Mouse (Mus musculus) kidney, embryonic 16.5 days (tissue): ENCODE measurements around the gene Large2. TPM values are rescaled to one million over a fixed set of nuclear protein-coding genes. Genes with fewer than 3 reads are reported as not detected.
"Not testable (repeated sequence)": the region's sequence is repeated elsewhere in the genome, so short reads cannot be mapped to it uniquely, and the experiment has no call there.

Experiments
- ATAC-seq: fragments of 200-750 bp; cut with Nextera tagmentation; 2 replicates; pipeline ENCODE4 v1.8.0; 2017; ENCODE audit warnings: moderate TSS enrichment; ENCODE audit not compliant: low FRiP score, low TSS enrichment
- H3K27ac ChIP-seq: fragments of 300-500 bp; sonication (generic); 2 replicates; pipeline ENCODE4 v1.5.1; 2014; ENCODE audit warnings: low read length
- H3K27me3 ChIP-seq: fragments of 300-500 bp; sonication (generic); 2 replicates; pipeline ENCODE4 v1.6.1; 2014; ENCODE audit warnings: low read length, control low read depth, mixed read lengths; ENCODE audit not compliant: insufficient read depth
- H3K36me3 ChIP-seq: fragments of 300-500 bp; sonication (generic); 2 replicates; pipeline ENCODE4 v1.6.1; 2014; ENCODE audit warnings: low read length, control low read depth, mixed read lengths; ENCODE audit not compliant: insufficient read depth
- H3K4me1 ChIP-seq: fragments of 300-500 bp; sonication (generic); 2 replicates; pipeline ENCODE4 v1.6.1; 2014; ENCODE audit warnings: low read length, control low read depth, mixed read lengths; ENCODE audit not compliant: insufficient read depth
- H3K4me2 ChIP-seq: fragments of 300-500 bp; sonication (generic); replicated peaks from 2 replicates; pipeline ENCODE4 v1.6.1; 2014; ENCODE audit warnings: low read depth, low read length
- H3K4me3 ChIP-seq: fragments of 300-500 bp; sonication (generic); 2 replicates; pipeline ENCODE4 v1.5.1; 2014; ENCODE audit warnings: mild to moderate bottlenecking, low read length
- H3K9ac ChIP-seq: fragments of 300-500 bp; sonication (generic); replicated peaks from 2 replicates; pipeline ENCODE4 v1.6.1; 2014; ENCODE audit warnings: low read length
- H3K9me3 ChIP-seq: fragments of 300-500 bp; sonication (generic); 2 replicates; pipeline ENCODE4 v1.6.1; 2016; ENCODE audit warnings: low read length, control low read depth
- WGBS: fragments of 180-500 bp; shearing (Covaris S2); extraction: QIAGEN DNeasy Blood & Tissue Kit; methylation state at CpG from one replicate; pipeline ENCODE4 v1.1.7; 2014; 5-methylcytosine and 5-hydroxymethylcytosine counted together
- polyA plus RNA-seq: library from polyadenylated mRNA; unstranded; fragments of >200 nt; fragmentation: Nextera tagmentation; extraction: Ambion mirVana; gene quantifications from 2 replicates; pipeline ENCODE4 v1.2.1, GENCODE M21; 2015

Gene Large2
- polyA plus RNA-seq, 1 experiment from 2014 or later = 35.8 TPM

- Histone ChIP-seq H3K9me3 (no peaks in the 10 kb centered on the region), H3K27ac (no peak overlapping the region), H3K4me2 (no peak overlapping the region), H3K27me3 (no peaks in the 10 kb centered on the region), H3K36me3 (peaks cover 14% of the 10 kb centered on the region), H3K4me3 (no peak overlapping the region), H3K4me1 (peaks cover 8% of the 10 kb centered on the region), H3K9ac (no peak overlapping the region)
- WGBS = 97% methylated on average over 5 of the region's 5 CpGs
- no peak for ATAC-seq
Measured at GRCm38 (mm10) chr2:92403776-92404319, 29.2 kb upstream of the Large2 start.

GRCm38 (mm10) chr2:92402591-92403326, 28.1 kb upstream of the Large2 start:
- Histone ChIP-seq H3K9ac (no peak overlapping the region), H3K4me2 (no peak overlapping the region), H3K27me3 (no peaks in the 10 kb centered on the region), H3K4me3 (no peak overlapping the region), H3K36me3 (peaks cover 12% of the 10 kb centered on the region; the same call in 1 of the 2 replicates), H3K27ac (no peak overlapping the region), H3K4me1 (peaks cover 8% of the 10 kb centered on the region), H3K9me3 (no peaks in the 10 kb centered on the region)
- WGBS = 79% methylated on average over 4 of the region's 4 CpGs
- no peak for ATAC-seq

GRCm38 (mm10) chr2:92401091-92401561, 26.5 kb upstream of the Large2 start, which contains the start of gene Mapk8ip1:
Gene Mapk8ip1 (minus strand): TSS chr2:92401263.
- H3K4me2 ChIP-seq = peak within 1 kb of the TSS; percentile 91
- H3K9ac ChIP-seq = peak within 1 kb of the TSS; percentile 77
- no peaks in the 10 kb centered on the region for H3K27me3 ChIP-seq
- H3K9me3 ChIP-seq = no peaks in the 10 kb centered on the region
- peaks cover 8% of the 10 kb centered on the region for H3K4me1 ChIP-seq
- H3K4me3 ChIP-seq = peak within 1 kb of the TSS; percentile 58
- peak; percentile 84 for ATAC-seq
- no peak within 1 kb of the TSS for H3K27ac ChIP-seq
- peaks cover 12% of the 10 kb centered on the region; the same call in 1 of the 2 replicates for H3K36me3 ChIP-seq
- 2% methylated on average over 37 of the region's 59 CpGs for WGBS

- WGBS = 3% methylated on average over 22 of the region's 22 CpGs
- Histone ChIP-seq H3K4me1 (peaks cover 8% of the 10 kb centered on the region), H3K4me3 (peak overlapping the region; percentile 58), H3K9ac (peak overlapping the region; percentile 77), H3K27ac (no peak overlapping the region), H3K27me3 (no peaks in the 10 kb centered on the region), H3K36me3 (peaks cover 12% of the 10 kb centered on the region; the same call in 1 of the 2 replicates), H3K9me3 (no peaks in the 10 kb centered on the region), H3K4me2 (peak overlapping the region; percentile 91)
- ATAC-seq = no peak; the same call in 1 of the 2 replicates
Measured at GRCm38 (mm10) chr2:92400682-92401081, 26.0 kb upstream of the Large2 start.

- not testable (repeated sequence) for ATAC-seq, H3K4me3 ChIP-seq, H3K27me3 ChIP-seq, H3K4me2 ChIP-seq, H3K9me3 ChIP-seq, H3K27ac ChIP-seq, H3K36me3 ChIP-seq, H3K4me1 ChIP-seq, H3K9ac ChIP-seq
- WGBS = 70% methylated on average over 4 of the region's 4 CpGs
Measured at GRCm38 (mm10) chr2:92399877-92400276, 25.2 kb upstream of the Large2 start.

GRCm38 (mm10) chr2:92397436-92397835, 22.8 kb upstream of the Large2 start:
- peaks cover 16% of the 10 kb centered on the region for H3K4me1 ChIP-seq
- H3K36me3 ChIP-seq = no peaks in the 10 kb centered on the region
- no peaks in the 10 kb centered on the region for H3K27me3 ChIP-seq
- no peak overlapping the region for H3K4me2 ChIP-seq
- WGBS = 64% methylated on average over 1 of the region's 1 CpGs
- H3K9ac ChIP-seq = no peak overlapping the region
- H3K9me3 ChIP-seq = no peaks in the 10 kb centered on the region
- H3K27ac ChIP-seq = no peak overlapping the region
- ATAC-seq = no peak
- no peak overlapping the region for H3K4me3 ChIP-seq

GRCm38 (mm10) chr2:92395535-92395934, 20.9 kb upstream of the Large2 start:
- H3K9me3 ChIP-seq = no peaks in the 10 kb centered on the region
- H3K27ac ChIP-seq = no peak overlapping the region
- H3K27me3 ChIP-seq = no peaks in the 10 kb centered on the region
- no peak for ATAC-seq
- H3K4me2 ChIP-seq = no peak overlapping the region
- 84% methylated on average over 3 of the region's 3 CpGs for WGBS
- peaks cover 27% of the 10 kb centered on the region for H3K4me1 ChIP-seq
- H3K9ac ChIP-seq = no peak overlapping the region
- no peak overlapping the region for H3K4me3 ChIP-seq
- H3K36me3 ChIP-seq = no peaks in the 10 kb centered on the region

- no peaks in the 10 kb centered on the region for H3K9me3 ChIP-seq
- peak overlapping the region; percentile 67 for H3K9ac ChIP-seq
- H3K4me1 ChIP-seq = peaks cover 46% of the 10 kb centered on the region
- WGBS = 4% methylated on average over 26 of the region's 26 CpGs
- no peaks in the 10 kb centered on the region for H3K36me3 ChIP-seq
- peak overlapping the region; percentile 84 for H3K27ac ChIP-seq
- H3K4me3 ChIP-seq = peak overlapping the region; percentile 46
- ATAC-seq = peak; percentile 1; the same call in 1 of the 2 replicates
- H3K27me3 ChIP-seq = no peaks in the 10 kb centered on the region
- H3K4me2 ChIP-seq = peak overlapping the region; percentile 64
Measured at GRCm38 (mm10) chr2:92392318-92393264, 17.9 kb upstream of the Large2 start.

- Histone ChIP-seq H3K9me3 (no peaks in the 10 kb centered on the region), H3K4me2 (peak overlapping the region; percentile 64), H3K4me3 (peak overlapping the region; percentile 46), H3K27me3 (no peaks in the 10 kb centered on the region), H3K4me1 (peaks cover 46% of the 10 kb centered on the region), H3K36me3 (peaks cover 5% of the 10 kb centered on the region), H3K27ac (peak overlapping the region; percentile 84), H3K9ac (peak overlapping the region; percentile 67)
- WGBS = 17% methylated on average over 11 of the region's 11 CpGs
- ATAC-seq = no peak
Measured at GRCm38 (mm10) chr2:92391703-92392317, 17.1 kb upstream of the Large2 start.
